Mouse (Mus musculus): ENCODE measurements around the gene Zfp574. TPM values are rescaled to one million over a fixed set of nuclear protein-coding genes. Genes with fewer than 3 reads are reported as not detected.

The Zfp574 gene
- polyA plus RNA-seq, 1 experiment from 2014 or later, result 5.7 TPM

GRCm38 (mm10) chr7:25058394-25058793, 14.0 kb upstream of the Zfp574 start:
- no peaks in the 10 kb centered on the region for H3K36me3 ChIP-seq (ENCODE audit: inconsistent target)
- no peak overlapping the region for H3K27ac ChIP-seq
- H3K79me2 ChIP-seq (ENCODE audit: inconsistent target), result no peaks in the 10 kb centered on the region
- 96% methylated on average over 8 of the region's 8 CpGs for WGBS (ENCODE audit: missing documents)
- no peak overlapping the region for H3K4me3 ChIP-seq (ENCODE audit: inconsistent target)

- Histone ChIP-seq H3K27ac (no peak overlapping the region), H3K4me3 (ENCODE audit: inconsistent target) (no peak overlapping the region), H3K79me2 (ENCODE audit: inconsistent target) (no peaks in the 10 kb centered on the region), H3K36me3 (ENCODE audit: inconsistent target) (no peaks in the 10 kb centered on the region)
- 93% methylated on average over 14 of the region's 14 CpGs for WGBS (ENCODE audit: missing documents)
These were observed 13.5 kb upstream of the Zfp574 start for GRCm38 (mm10) chr7:25058836-25059235.

GRCm38 (mm10) chr7:25063346-25063745, 9.0 kb upstream of the Zfp574 start:
- H3K27ac ChIP-seq, result no peak overlapping the region
- H3K4me3 ChIP-seq (ENCODE audit: inconsistent target), result no peak overlapping the region
- H3K79me2 ChIP-seq (ENCODE audit: inconsistent target), result no peaks in the 10 kb centered on the region
- H3K36me3 ChIP-seq (ENCODE audit: inconsistent target), result no peaks in the 10 kb centered on the region
- 94% methylated on average over 6 of the region's 6 CpGs for WGBS (ENCODE audit: missing documents)

GRCm38 (mm10) chr7:25063900-25064299, 8.5 kb upstream of the Zfp574 start:
- H3K4me3 ChIP-seq (ENCODE audit: inconsistent target), result no peak overlapping the region
- H3K27ac ChIP-seq, result no peak overlapping the region
- no peaks in the 10 kb centered on the region for H3K36me3 ChIP-seq (ENCODE audit: inconsistent target)
- WGBS (ENCODE audit: missing documents), result 50% methylated on average over 7 of the region's 8 CpGs
- H3K79me2 ChIP-seq (ENCODE audit: inconsistent target), result no peaks in the 10 kb centered on the region

GRCm38 (mm10) chr7:25067338-25067737, 5.0 kb upstream of the Zfp574 start:
- no peaks in the 10 kb centered on the region for H3K79me2 ChIP-seq (ENCODE audit: inconsistent target)
- WGBS (ENCODE audit: missing documents), result 90% methylated on average over 7 of the region's 7 CpGs
- H3K36me3 ChIP-seq (ENCODE audit: inconsistent target), result no peaks in the 10 kb centered on the region
- no peak overlapping the region for H3K4me3 ChIP-seq (ENCODE audit: inconsistent target)
- H3K27ac ChIP-seq, result no peak overlapping the region

GRCm38 (mm10) chr7:25067909-25068656, 4.3 kb upstream of the Zfp574 start:
- H3K27ac ChIP-seq, result no peak overlapping the region
- 93% methylated on average over 22 of the region's 22 CpGs for WGBS (ENCODE audit: missing documents)
- H3K79me2 ChIP-seq (ENCODE audit: inconsistent target), result no peaks in the 10 kb centered on the region
- no peak overlapping the region for H3K4me3 ChIP-seq (ENCODE audit: inconsistent target)
- H3K36me3 ChIP-seq (ENCODE audit: inconsistent target), result no peaks in the 10 kb centered on the region

- no peaks in the 10 kb centered on the region for H3K36me3 ChIP-seq (ENCODE audit: inconsistent target)
- 83% methylated on average over 2 of the region's 2 CpGs for WGBS (ENCODE audit: missing documents)
- no peaks in the 10 kb centered on the region for H3K79me2 ChIP-seq (ENCODE audit: inconsistent target)
- H3K27ac ChIP-seq, result no peak overlapping the region
- H3K4me3 ChIP-seq (ENCODE audit: inconsistent target), result no peak overlapping the region
These were observed 3.6 kb upstream of the Zfp574 start for GRCm38 (mm10) chr7:25068724-25069123.

- H3K27ac ChIP-seq, result no peak overlapping the region
- peaks cover 5% of the 10 kb centered on the region for H3K79me2 ChIP-seq (ENCODE audit: inconsistent target)
- H3K4me3 ChIP-seq (ENCODE audit: inconsistent target), result no peak overlapping the region
- 14% methylated on average over 13 of the region's 33 CpGs for WGBS (ENCODE audit: missing documents)
- H3K36me3 ChIP-seq (ENCODE audit: inconsistent target), result no peaks in the 10 kb centered on the region
These were observed 486 bp downstream of the Zfp574 start for GRCm38 (mm10) chr7:25072716-25073390.

GRCm38 (mm10) chr7:25073924-25074323, 1.6 kb downstream of the Zfp574 start:
- WGBS (ENCODE audit: missing documents), result 76% methylated on average over 8 of the region's 8 CpGs
- H3K27ac ChIP-seq, result no peak overlapping the region
- H3K36me3 ChIP-seq (ENCODE audit: inconsistent target), result no peaks in the 10 kb centered on the region
- no peak overlapping the region for H3K4me3 ChIP-seq (ENCODE audit: inconsistent target)
- peaks cover 15% of the 10 kb centered on the region for H3K79me2 ChIP-seq (ENCODE audit: inconsistent target)

GRCm38 (mm10) chr7:25076296-25076662, 3.9 kb downstream of the Zfp574 start:
- H3K27ac ChIP-seq, result peak overlapping the region; percentile 89
- peak overlapping the region; percentile 57 for H3K4me3 ChIP-seq (ENCODE audit: inconsistent target)
- WGBS (ENCODE audit: missing documents), result 20% methylated on average over 7 of the region's 7 CpGs
- H3K36me3 ChIP-seq (ENCODE audit: inconsistent target), result peaks cover 16% of the 10 kb centered on the region
- peaks cover 39% of the 10 kb centered on the region for H3K79me2 ChIP-seq (ENCODE audit: inconsistent target)

GRCm38 (mm10) chr7:25076663-25077413, 4.5 kb downstream of the Zfp574 start:
- Histone ChIP-seq H3K79me2 (ENCODE audit: inconsistent target) (peaks cover 43% of the 10 kb centered on the region), H3K36me3 (ENCODE audit: inconsistent target) (peaks cover 19% of the 10 kb centered on the region), H3K27ac (peak overlapping the region; percentile 89), H3K4me3 (ENCODE audit: inconsistent target) (peak overlapping the region; percentile 57)
- WGBS (ENCODE audit: missing documents), result 1% methylated on average over 56 of the region's 56 CpGs

GRCm38 (mm10) chr7:25077414-25077755, 5.0 kb downstream of the Zfp574 start:
- Histone ChIP-seq H3K79me2 (ENCODE audit: inconsistent target) (peaks cover 45% of the 10 kb centered on the region), H3K4me3 (ENCODE audit: inconsistent target) (peak overlapping the region; percentile 79), H3K27ac (peak overlapping the region; percentile 8; the same call in 1 of the 2 replicates), H3K36me3 (ENCODE audit: inconsistent target) (peaks cover 24% of the 10 kb centered on the region)
- under 1% methylated on average over 30 of the region's 33 CpGs for WGBS (ENCODE audit: missing documents)

GRCm38 (mm10) chr7:25079496-25080026, 7.2 kb downstream of the Zfp574 start:
- H3K4me3 ChIP-seq (ENCODE audit: inconsistent target), result no peak overlapping the region
- peaks cover 45% of the 10 kb centered on the region for H3K79me2 ChIP-seq (ENCODE audit: inconsistent target)
- WGBS (ENCODE audit: missing documents), result 90% methylated on average over 9 of the region's 12 CpGs
- peaks cover 32% of the 10 kb centered on the region for H3K36me3 ChIP-seq (ENCODE audit: inconsistent target)
- H3K27ac ChIP-seq, result no peak overlapping the region

- 93% methylated on average over 13 of the region's 13 CpGs for WGBS (ENCODE audit: missing documents)
- Histone ChIP-seq H3K36me3 (ENCODE audit: inconsistent target) (peaks cover 32% of the 10 kb centered on the region), H3K79me2 (ENCODE audit: inconsistent target) (peaks cover 45% of the 10 kb centered on the region), H3K4me3 (ENCODE audit: inconsistent target) (no peak overlapping the region), H3K27ac (no peak overlapping the region)
These were observed 8.1 kb downstream of the Zfp574 start for GRCm38 (mm10) chr7:25080431-25080830.

GRCm38 (mm10) chr7:25082510-25082909, 10.1 kb downstream of the Zfp574 start:
- Histone ChIP-seq H3K27ac (no peak overlapping the region), H3K4me3 (ENCODE audit: inconsistent target) (no peak overlapping the region), H3K36me3 (ENCODE audit: inconsistent target) (peaks cover 32% of the 10 kb centered on the region), H3K79me2 (ENCODE audit: inconsistent target) (peaks cover 44% of the 10 kb centered on the region)
- WGBS (ENCODE audit: missing documents), result 53% methylated on average over 4 of the region's 4 CpGs
